Mouse (Mus musculus): ENCODE data around the gene Lsm10. TPM values are rescaled to one million over a fixed set of nuclear protein-coding genes. Genes with fewer than 3 reads are reported as not detected.

Gene Lsm10
- total and polyA plus RNA-seq, 3 experiments, result 23.4 to 32.5 (median 30.7) TPM

DNA sequence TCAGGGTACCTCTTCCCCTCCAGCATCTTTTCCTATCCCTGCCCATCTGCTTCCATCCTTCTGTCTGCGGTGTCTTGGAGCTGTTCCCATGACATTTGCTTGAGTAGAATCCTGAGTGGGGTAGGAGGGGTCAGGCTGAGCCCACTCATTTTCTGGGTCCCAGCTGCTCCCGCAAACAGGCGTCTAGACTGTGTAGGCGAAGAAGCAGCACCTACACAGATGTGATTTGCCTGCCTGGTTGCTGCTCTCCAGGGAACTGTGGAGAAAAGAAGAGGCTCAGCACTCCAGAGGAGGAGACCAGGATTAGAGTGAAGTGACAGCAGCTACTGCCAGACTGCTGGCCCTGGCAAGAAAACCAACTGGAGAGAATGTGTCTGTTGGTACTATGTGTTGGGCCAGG lies 22.2 kb downstream of the Lsm10 start:
- no peak for DNase-seq

DNA sequence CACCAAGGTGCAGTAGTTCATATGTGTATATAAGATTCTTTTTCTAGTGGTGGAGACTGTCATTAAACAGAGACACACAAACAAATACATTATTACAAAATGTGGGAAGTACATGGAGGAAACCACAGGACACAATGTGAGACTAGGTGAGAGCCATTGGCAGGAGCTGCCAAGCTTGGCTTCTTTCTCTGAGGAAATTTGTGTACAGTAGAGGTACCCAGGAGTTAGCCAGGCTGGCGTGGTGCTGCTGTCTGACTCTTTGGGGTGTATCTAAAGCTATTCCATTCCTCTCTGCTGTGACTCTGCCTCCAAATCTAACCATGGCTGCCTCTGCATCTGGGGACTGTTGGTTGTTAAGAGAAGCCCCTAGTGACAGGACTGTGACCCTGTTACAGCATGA lies 22.6 kb downstream of the Lsm10 start:
- no peak for DNase-seq

DNA sequence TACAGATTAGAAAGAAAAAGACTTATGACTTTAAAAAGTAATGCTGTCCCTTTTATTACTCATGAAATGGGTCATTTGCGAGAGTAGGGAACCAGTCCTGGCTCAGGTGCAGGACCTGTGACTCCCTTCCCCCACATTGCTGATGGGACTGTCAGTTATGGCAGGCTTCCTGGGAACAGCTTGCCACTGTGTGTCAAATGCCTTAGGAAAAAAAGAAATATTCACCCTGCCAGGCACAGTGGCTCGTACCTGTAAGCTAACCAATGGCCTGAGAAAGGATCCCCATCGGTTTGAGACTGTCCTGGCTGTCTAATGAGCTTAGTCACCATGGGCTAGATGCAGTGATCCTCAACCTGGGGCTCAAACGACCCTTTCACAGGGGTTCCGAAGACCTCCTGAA lies 23.6 kb downstream of the Lsm10 start:
- DNase-seq, result no peak

DNA sequence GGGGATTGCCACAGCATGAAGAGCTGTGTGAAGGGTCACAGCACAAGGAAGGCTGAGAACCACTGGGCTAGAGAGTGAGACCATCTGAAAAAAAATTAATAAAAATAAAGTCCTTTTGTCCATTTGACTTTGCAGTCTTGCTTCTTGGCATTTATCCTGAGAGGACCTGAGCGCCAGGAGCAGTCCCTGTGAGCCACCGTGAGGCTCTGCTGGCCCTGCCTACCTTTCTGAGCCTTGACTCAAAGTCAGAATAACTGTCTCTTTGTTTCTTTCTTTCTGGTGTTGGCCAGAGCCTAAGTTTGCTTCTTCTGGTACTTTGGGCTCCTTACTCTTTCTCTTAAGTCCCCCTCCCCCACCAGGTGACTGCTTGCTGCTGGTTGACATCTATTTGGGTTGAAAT lies 24.1 kb downstream of the Lsm10 start:
- DNase-seq, result no peak

- DNase-seq, result peak; percentile 43
These were observed 27.1 kb downstream of the Lsm10 start for GRCm38 (mm10) chr4:126123309-126124040.

- no peak for DNase-seq
These were observed 34.1 kb downstream of the Lsm10 start for GRCm38 (mm10) chr4:126130502-126130901.

- DNase-seq, result peak; percentile 83
These were observed 35.1 kb downstream of the Lsm10 start for GRCm38 (mm10) chr4:126131290-126132121.

- DNase-seq, result no peak
These were observed 36.3 kb downstream of the Lsm10 start for GRCm38 (mm10) chr4:126132636-126133264.

- no peak for DNase-seq
These were observed 37.8 kb downstream of the Lsm10 start for GRCm38 (mm10) chr4:126134236-126134635.

DNA sequence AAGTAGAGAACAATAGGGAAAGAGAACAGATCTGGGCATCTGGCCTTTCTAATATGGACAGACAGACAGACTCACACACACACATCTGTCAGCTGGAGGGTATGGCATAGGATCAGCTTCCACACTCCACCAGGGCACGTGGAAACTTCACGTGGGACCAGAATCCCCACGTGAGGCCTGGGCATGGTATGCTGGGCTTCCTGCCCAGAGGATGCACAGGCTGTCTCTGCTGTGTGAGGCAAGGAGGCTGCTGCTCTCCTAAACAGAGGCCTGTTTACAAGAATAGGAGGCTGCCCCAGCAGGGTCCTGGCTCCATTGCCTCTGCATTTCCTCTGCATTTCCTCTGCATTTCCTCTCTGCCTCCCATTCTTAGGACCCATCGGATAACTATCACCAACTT lies 38.2 kb downstream of the Lsm10 start:
- no peak for DNase-seq

GRCm38 (mm10) chr4:126137773-126138172 lies 41.4 kb downstream of the Lsm10 start:
- DNase-seq, result no peak

DNA sequence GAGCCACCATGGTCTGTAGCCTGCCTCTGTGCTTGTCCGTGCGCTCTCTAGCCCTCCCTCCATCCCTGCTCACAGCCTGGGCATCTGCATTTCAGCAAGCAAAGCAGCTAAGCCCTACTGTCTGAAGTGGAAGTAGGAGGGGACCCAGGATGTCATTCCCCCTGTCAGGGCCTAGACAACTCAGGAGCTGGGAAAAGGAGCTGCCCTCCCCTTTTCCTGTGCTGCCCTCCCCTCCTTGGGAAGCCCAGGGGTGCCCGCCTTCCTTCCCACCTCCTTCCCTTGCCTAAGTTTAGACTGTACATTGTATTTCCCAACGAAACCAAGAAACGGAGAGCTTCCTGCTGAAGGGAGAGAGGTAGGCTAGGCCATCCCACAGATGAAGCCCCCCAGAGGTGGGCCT lies 44.6 kb downstream of the Lsm10 start:
- DNase-seq, result peak; percentile 50

- no peak for DNase-seq
These were observed 49.0 kb downstream of the Lsm10 start for GRCm38 (mm10) chr4:126145396-126145795.

DNA sequence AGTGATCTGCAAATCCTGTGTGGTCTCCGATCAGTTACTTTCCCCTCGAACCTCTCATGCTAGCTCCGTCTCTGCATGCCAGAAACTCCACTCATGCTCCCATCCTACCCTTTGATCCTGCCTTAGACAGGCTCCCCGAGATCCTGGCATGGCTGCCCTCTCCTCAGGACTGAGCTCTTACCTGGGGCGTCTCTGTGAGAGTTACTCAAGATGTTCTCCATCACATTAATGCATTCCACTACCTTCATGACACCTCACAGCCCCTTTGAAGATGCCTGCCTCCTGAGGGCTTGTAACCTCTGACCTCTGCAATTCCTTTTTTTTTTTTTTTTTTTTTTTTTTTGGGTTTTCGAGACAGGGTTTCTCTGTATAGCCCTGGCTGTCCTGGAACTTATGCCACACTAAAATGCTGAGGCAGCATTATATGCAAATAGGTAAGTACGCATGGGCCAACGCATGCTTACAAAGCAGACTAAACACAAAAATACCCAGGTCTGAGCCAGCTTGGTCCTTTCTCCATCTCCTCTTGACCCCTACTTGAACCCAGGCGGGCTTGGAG lies 50.6 kb downstream of the Lsm10 start:
- no peak for DNase-seq

- peak; percentile 68 for DNase-seq
These were observed 51.2 kb downstream of the Lsm10 start, which contains the start of gene Eva1b for GRCm38 (mm10) chr4:126147533-126148160. Gene Eva1b (plus strand): TSS chr4:126147744.

Other genes with a start within 250 kb of the Lsm10 start
- 1 to 10 TPM; 1.5 to 1.6 TPM for gene Csf3r, start 72.1 kb upstream of the Lsm10 start, total RNA-seq (2021)
- 3.1 TPM in 2 replicates for gene Csf3r, start 72.1 kb upstream of the Lsm10 start, polyA plus RNA-seq (2012; rRNA removed)
- 100 to 1,000 TPM in 1 of 2 experiments, 10 to 100 TPM in 1; 77.2 to 112 TPM for gene Mrps15, start 49.7 kb upstream of the Lsm10 start, total RNA-seq (2021)
- gene Mrps15, start 49.7 kb upstream of the Lsm10 start, polyA plus RNA-seq (2012; rRNA removed), result 196 TPM in 2 replicates
- 10 to 100 TPM in 1 of 2 experiments, 1 to 10 TPM in 1; 9.5 to 10.9 TPM for gene Oscp1, start 38.1 kb upstream of the Lsm10 start, total RNA-seq (2021)
- gene Oscp1, start 38.1 kb upstream of the Lsm10 start, polyA plus RNA-seq (2012; rRNA removed), result 1.6 and 2.1 TPM in 2 replicates
- gene Stk40, start 7.3 kb downstream of the Lsm10 start, total RNA-seq (2021), result 10 to 100 TPM; 43.0 to 56.0 TPM
- 33.2 and 33.5 TPM in 2 replicates for gene Stk40, start 7.3 kb downstream of the Lsm10 start, polyA plus RNA-seq (2012; rRNA removed)
- gene Eva1b, start 51.1 kb downstream of the Lsm10 start, total RNA-seq (2021), result 10 to 100 TPM; 13.3 to 35.0 TPM
- gene Eva1b, start 51.1 kb downstream of the Lsm10 start, polyA plus RNA-seq (2012; rRNA removed), result 111 and 156 TPM in 2 replicates
- gene Sh3d21, start 66.9 kb downstream of the Lsm10 start, total RNA-seq (2021), result 1 to 10 TPM; 2.5 to 3.2 TPM
- gene Sh3d21, start 66.9 kb downstream of the Lsm10 start, polyA plus RNA-seq (2012; rRNA removed), result 1.4 and 1.8 TPM in 2 replicates
- gene Thrap3, start 106.1 kb downstream of the Lsm10 start, total RNA-seq (2021), result 100 to 1,000 TPM; 169 to 173 TPM
- gene Thrap3, start 106.1 kb downstream of the Lsm10 start, polyA plus RNA-seq (2012; rRNA removed), result 29.1 and 36.8 TPM in 2 replicates
- 10 to 100 TPM; 55.4 to 68.7 TPM for gene Map7d1, start 159.7 kb downstream of the Lsm10 start, total RNA-seq (2021)
- 98.3 and 98.7 TPM in 2 replicates for gene Map7d1, start 159.7 kb downstream of the Lsm10 start, polyA plus RNA-seq (2012; rRNA removed)
- gene Trappc3, start 165.7 kb downstream of the Lsm10 start, total RNA-seq (2021), result 100 to 1,000 TPM in 1 of 2 experiments, 10 to 100 TPM in 1; 85.8 to 103 TPM
- gene Trappc3, start 165.7 kb downstream of the Lsm10 start, polyA plus RNA-seq (2012; rRNA removed), result 16.2 and 16.5 TPM in 2 replicates
- 1 to 10 TPM; 1.4 to 6.1 TPM for gene Col8a2, start 190.2 kb downstream of the Lsm10 start, total RNA-seq (2021)
- gene Col8a2, start 190.2 kb downstream of the Lsm10 start, polyA plus RNA-seq (2012; rRNA removed), result 1.9 TPM in 2 replicates
- gene Adprhl2, start 225.1 kb downstream of the Lsm10 start, total RNA-seq (2021), result 10 to 100 TPM; 26.2 to 34.9 TPM
- gene Adprhl2, start 225.1 kb downstream of the Lsm10 start, polyA plus RNA-seq (2012; rRNA removed), result 45.8 and 46.5 TPM in 2 replicates
- gene Tekt2, start 229.1 kb downstream of the Lsm10 start, total RNA-seq (2021), result 1 to 10 TPM; 3.2 to 3.3 TPM
- gene Tekt2, start 229.1 kb downstream of the Lsm10 start, polyA plus RNA-seq (2012; rRNA removed), result 2.9 and 4.8 TPM in 2 replicates